In the genomic region with DNA sequence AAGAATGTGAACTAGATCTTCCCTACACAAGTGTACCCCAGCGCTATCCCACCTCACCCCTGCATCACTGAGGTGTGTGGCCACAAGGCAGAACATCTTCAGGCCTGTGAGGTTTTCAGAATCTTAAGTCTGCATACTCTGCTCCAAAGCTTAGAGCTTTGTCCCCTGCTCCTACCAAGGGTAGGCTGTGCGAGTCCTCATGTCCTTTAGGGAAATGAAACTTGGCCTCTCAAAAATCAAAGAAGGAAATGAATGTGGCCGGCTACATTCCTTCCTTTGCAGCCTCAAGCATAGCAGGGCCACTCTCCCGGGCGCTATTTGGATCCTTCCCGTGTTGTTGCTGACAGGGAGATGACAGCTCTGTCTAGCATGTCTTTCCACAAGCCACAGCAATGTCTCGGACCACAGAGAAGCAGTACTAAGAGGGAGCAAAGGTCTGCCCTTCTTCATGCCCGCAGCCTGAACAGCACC, we compare ENCODE assay signal across 12 mouse cellular contexts. TPM values are rescaled to one million over a fixed set of nuclear protein-coding genes. Genes with fewer than 3 reads are reported as not detected.
A peak's percentile ranks its signal among the peaks of the same experiment; 100 is the strongest.
DNase-seq lines count a peak whose midpoint lies in the region; ATAC-seq lines count a peak whose summit lies in the region.
"Had no signal": no experiment of that assay in that cellular context is flagged by ENCODE, and none has a peak within 500 bp of the region (broad histone marks: within the 10 kb centered on the region; RNA-seq: fewer than 3 reads in every experiment).

No protein-coding gene starts in this region.

- peak overlapping the region; percentile 68 for H3K9ac ChIP-seq in heart, embryonic 13.5 days
- H3K9ac ChIP-seq in forebrain, embryonic 13.5 days: no peak overlapping the region
- H3K9ac ChIP-seq: forebrain, embryonic 15.5 days; hindbrain, embryonic 15.5 days; liver, embryonic 14.5 days had no signal

- H3K79me2 ChIP-seq in macrophage (ENCODE audit: inconsistent target): no peaks in the 10 kb centered on the region

- no peaks in the 10 kb centered on the region for H3K9me3 ChIP-seq in heart, embryonic 13.5 days
- H3K9me3 ChIP-seq in forebrain, embryonic 13.5 days (replicated peaks): no peaks in the 10 kb centered on the region
- H3K9me3 ChIP-seq: forebrain, embryonic 15.5 days; hindbrain, embryonic 15.5 days had no signal

- DNase-seq in layer of hippocampus, adult 9-11 months: peak; percentile 83
- DNase-seq in layer of hippocampus, adult 9-10 months (ENCODE audit: low spot score): no peak
- no peak for DNase-seq in thymus, adult 18-20 months
- DNase-seq: cerebellum, postnatal 14 days; right cerebral cortex, postnatal 4 days had no signal

- ATAC-seq in common myeloid progenitor, adult 5-6 weeks (replicated peaks; ENCODE audit: low read depth, poor library complexity, severe bottlenecking): peak; percentile 75
- no peak for ATAC-seq in heart, embryonic 13.5 days (ENCODE audit: extremely low read depth, insufficient number of reproducible peaks, low FRiP score, low TSS enrichment)
- no peak for ATAC-seq in forebrain, embryonic 13.5 days
- ATAC-seq: forebrain, embryonic 15.5 days had no signal

- peak overlapping the region; percentile 25 for H3K4me2 ChIP-seq in heart, embryonic 13.5 days
- no peak overlapping the region for H3K4me2 ChIP-seq in forebrain, embryonic 13.5 days
- H3K4me2 ChIP-seq: forebrain, embryonic 15.5 days; hindbrain, embryonic 15.5 days had no signal

- WGBS in heart, embryonic 13.5 days: 13% methylated on average over 8 of the region's 8 CpGs
- 14% methylated on average over 8 of the region's 8 CpGs for WGBS in macrophage (ENCODE audit: missing documents)
- 84% methylated on average over 8 of the region's 8 CpGs for WGBS in forebrain, embryonic 13.5 days

- H3K27me3 ChIP-seq in heart, embryonic 13.5 days (replicated peaks): no peaks in the 10 kb centered on the region
- H3K27me3 ChIP-seq in forebrain, embryonic 13.5 days: no peaks in the 10 kb centered on the region
- H3K27me3 ChIP-seq: forebrain, embryonic 15.5 days; hindbrain, embryonic 15.5 days had no signal

- H3K27ac ChIP-seq in heart, embryonic 13.5 days (replicated peaks): peak overlapping the region; percentile 91
- H3K27ac ChIP-seq in macrophage: peak overlapping the region; percentile 97
- no peak overlapping the region for H3K27ac ChIP-seq in forebrain, embryonic 13.5 days
- H3K27ac ChIP-seq: forebrain, embryonic 15.5 days; hindbrain, embryonic 15.5 days; liver, embryonic 14.5 days had no signal

- peaks cover 80% of the 10 kb centered on the region for H3K4me1 ChIP-seq in heart, embryonic 13.5 days
- peaks cover 16% of the 10 kb centered on the region for H3K4me1 ChIP-seq in forebrain, embryonic 13.5 days
- H3K4me1 ChIP-seq: forebrain, embryonic 15.5 days had no signal

- no peak overlapping the region for H3K4me3 ChIP-seq in heart, embryonic 13.5 days
- no peak overlapping the region for H3K4me3 ChIP-seq in macrophage (ENCODE audit: inconsistent target)
- H3K4me3 ChIP-seq in forebrain, embryonic 13.5 days: no peak overlapping the region
- H3K4me3 ChIP-seq: forebrain, embryonic 15.5 days; hindbrain, embryonic 15.5 days had no signal

- no peaks in the 10 kb centered on the region for H3K36me3 ChIP-seq in heart, embryonic 13.5 days
- H3K36me3 ChIP-seq in macrophage (ENCODE audit: inconsistent target): no peaks in the 10 kb centered on the region
- no peaks in the 10 kb centered on the region for H3K36me3 ChIP-seq in forebrain, embryonic 13.5 days (ENCODE audit: poor library complexity, severe bottlenecking)
- H3K36me3 ChIP-seq: forebrain, embryonic 15.5 days; hindbrain, embryonic 15.5 days had no signal

RNA-seq across cellular contexts. Expression of a gene that starts 51.0 kb away (rescaled TPM):
- total RNA-seq in common myeloid progenitor, adult 5-6 weeks (2017): 67.2 and 79.6 TPM in 2 replicates
- polyA plus RNA-seq in heart, embryonic 13.5 days (2015; fragmentation: Nextera tagmentation; extraction: Ambion mirVana): 32.9 and 37.0 TPM in 2 replicates
- total RNA-seq in macrophage (2018; cell fraction: chromatin; rRNA removed): 100 to 1,000 TPM in 24 of 26 experiments, 10 to 100 TPM in 2; 75.0 to 266 (median 162) TPM
- total RNA-seq in macrophage (2018; cell fraction: cytosol; rRNA removed): 100 to 1,000 TPM; 125 to 281 (median 187) TPM
- 100 to 1,000 TPM; 133 to 383 (median 214) TPM for total RNA-seq in macrophage (2018; cell fraction: nucleus; rRNA removed)
- 115 to 166 TPM (median 122 TPM) in 3 replicates for polyA plus RNA-seq in macrophage (2018)
- polyA plus RNA-seq in forebrain, embryonic 13.5 days (2015; fragmentation: Nextera tagmentation; extraction: Ambion mirVana): 54.1 and 56.1 TPM in 2 replicates
